Mouse (Mus musculus) C2C12 (cell line): ENCODE measurements around the gene Rhbdl1.

ENCODE experiments used
- CTCF ChIP-seq: IDR thresholded peaks from one replicate; pipeline ENCODE4 v1.5.1; 2011; ENCODE audit not compliant: control insufficient read depth, insufficient read depth, insufficient read length
- FOSL1 ChIP-seq: IDR thresholded peaks from one replicate; pipeline ENCODE4 v1.8.0; 2011; ENCODE audit warnings: mild to moderate bottlenecking, low read length; ENCODE audit not compliant: poor library complexity, insufficient read depth, severe bottlenecking

DNA sequence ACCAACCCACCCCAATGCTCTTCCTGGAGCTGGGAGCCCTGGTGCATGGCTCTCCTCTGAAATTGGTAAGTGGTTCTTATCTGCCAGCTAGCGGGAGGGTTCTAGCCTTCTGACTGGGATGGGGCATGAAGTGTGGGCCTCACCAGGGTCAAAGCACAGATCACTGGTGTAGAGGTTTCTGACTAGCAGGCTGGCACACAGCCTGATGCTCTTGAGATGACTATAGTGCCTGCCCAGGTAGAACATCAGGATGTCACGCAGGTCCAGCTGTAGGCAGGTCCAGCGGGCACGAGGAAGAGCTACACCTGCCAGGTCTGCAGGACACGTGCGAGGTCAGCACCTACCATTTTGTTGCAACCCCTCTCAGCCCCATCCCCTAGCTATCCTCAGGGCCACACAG, 23.1 kb upstream of the Rhbdl1 start:
- TF ChIP-seq FOSL1: no peak
- no peak for TF ChIP-seq CTCF
